Mouse (Mus musculus) hindbrain, embryonic 15.5 days (tissue): Measurements from ENCODE around the gene Robo2. TPM values are rescaled to one million over a fixed set of nuclear protein-coding genes. Genes with fewer than 3 reads are reported as not detected.
A peak's percentile ranks its signal among the peaks of the same experiment; 100 is the strongest.

Experiments
- ATAC-seq: fragments of 200-750 bp; cut with Nextera tagmentation; 2 replicates; pipeline ENCODE4 v1.8.0; 2017; ENCODE audit warnings: low read depth, moderate number of reproducible peaks, moderate TSS enrichment; ENCODE audit not compliant: low FRiP score
- H3K27ac ChIP-seq: fragments of 300-500 bp; sonication (generic); replicated peaks from 2 replicates; pipeline ENCODE4 v1.5.1; 2015; ENCODE audit warnings: mild to moderate bottlenecking, inconsistent platforms
- H3K27me3 ChIP-seq: fragments of 300-500 bp; sonication (generic); 2 replicates; pipeline ENCODE4 v1.6.1; 2015; ENCODE audit warnings: control low read depth, inconsistent platforms
- H3K36me3 ChIP-seq: fragments of 300-500 bp; sonication (generic); 2 replicates; pipeline ENCODE4 v1.6.1; 2015; ENCODE audit warnings: control low read depth, inconsistent platforms
- H3K4me1 ChIP-seq: fragments of 300-500 bp; sonication (generic); replicated peaks from 2 replicates; pipeline ENCODE4 v1.6.1; 2015; ENCODE audit warnings: control low read depth, inconsistent platforms
- H3K4me2 ChIP-seq: fragments of 300-500 bp; sonication (generic); 2 replicates; pipeline ENCODE4 v1.6.1; 2015; ENCODE audit warnings: moderate library complexity, mild to moderate bottlenecking, inconsistent platforms
- H3K4me3 ChIP-seq: fragments of 300-500 bp; sonication (generic); 2 replicates; pipeline ENCODE4 v1.5.1; 2015; ENCODE audit warnings: mild to moderate bottlenecking, inconsistent platforms
- H3K9ac ChIP-seq: fragments of 300-500 bp; sonication (generic); 2 replicates; pipeline ENCODE4 v1.6.1; 2015; ENCODE audit warnings: inconsistent platforms
- H3K9me3 ChIP-seq: fragments of 300-500 bp; sonication (generic); 2 replicates; pipeline ENCODE4 v1.6.1; 2016; ENCODE audit warnings: control low read depth, inconsistent platforms
- WGBS: fragments of 180-500 bp; shearing (Covaris S2); methylation state at CpG from one replicate; pipeline ENCODE4 v1.1.7; 2015; 5-methylcytosine and 5-hydroxymethylcytosine counted together
- polyA plus RNA-seq: library from polyadenylated mRNA; unstranded; fragments of >200 nt; fragmentation: Nextera tagmentation; extraction: Ambion mirVana; gene quantifications from 2 replicates; pipeline ENCODE4 v1.2.1, GENCODE M21; 2015

Robo2 gene
- 81.3 and 86.3 TPM in 2 replicates for polyA plus RNA-seq

- Histone ChIP-seq H3K9ac (peak within 1 kb of the TSS; percentile 77), H3K27ac (peak within 1 kb of the TSS; percentile 90), H3K9me3 (no peaks in the 10 kb centered on the region), H3K4me3 (peak within 1 kb of the TSS; percentile 74), H3K27me3 (no peaks in the 10 kb centered on the region), H3K4me2 (peak within 1 kb of the TSS; percentile 96), H3K4me1 (no peaks in the 10 kb centered on the region; the same call in 1 of the 2 replicates), H3K36me3 (no peaks in the 10 kb centered on the region)
- under 1% methylated on average over 43 of the region's 43 CpGs for WGBS
- ATAC-seq, result peak; percentile 86
Measured at GRCm38 (mm10) chr16:74411481-74412251, at the start of gene Robo2. TSS of gene Robo2 (minus strand) at chr16:74411825.

- no peak for ATAC-seq
- Histone ChIP-seq H3K27ac (no peak overlapping the region), H3K4me3 (no peak overlapping the region), H3K4me2 (no peak overlapping the region), H3K9ac (no peak overlapping the region), H3K9me3 (no peaks in the 10 kb centered on the region), H3K36me3 (no peaks in the 10 kb centered on the region), H3K4me1 (no peaks in the 10 kb centered on the region), H3K27me3 (no peaks in the 10 kb centered on the region)
- WGBS, result 80% methylated on average over 3 of the region's 3 CpGs
Measured at GRCm38 (mm10) chr16:74458138-74458537, 46.5 kb upstream of the Robo2 start.

- Histone ChIP-seq H3K4me1 (no peaks in the 10 kb centered on the region), H3K9me3 (no peaks in the 10 kb centered on the region), H3K27me3 (no peaks in the 10 kb centered on the region), H3K4me3 (no peak overlapping the region), H3K9ac (no peak overlapping the region), H3K36me3 (no peaks in the 10 kb centered on the region), H3K4me2 (no peak overlapping the region), H3K27ac (no peak overlapping the region)
- ATAC-seq, result no peak
- 85% methylated on average over 8 of the region's 8 CpGs for WGBS
Measured at GRCm38 (mm10) chr16:74457736-74458135, 46.1 kb upstream of the Robo2 start.

GRCm38 (mm10) chr16:74456808-74457470, 45.3 kb upstream of the Robo2 start:
- Histone ChIP-seq H3K4me1 (no peaks in the 10 kb centered on the region), H3K27me3 (no peaks in the 10 kb centered on the region), H3K27ac (no peak overlapping the region), H3K9me3 (no peaks in the 10 kb centered on the region), H3K9ac (no peak overlapping the region), H3K4me2 (no peak overlapping the region), H3K36me3 (no peaks in the 10 kb centered on the region), H3K4me3 (no peak overlapping the region)
- WGBS, result 59% methylated on average over 5 of the region's 5 CpGs
- ATAC-seq, result no peak

GRCm38 (mm10) chr16:74455179-74455578, 43.6 kb upstream of the Robo2 start:
- Histone ChIP-seq H3K27ac (no peak overlapping the region), H3K27me3 (no peaks in the 10 kb centered on the region), H3K9me3 (no peaks in the 10 kb centered on the region), H3K36me3 (no peaks in the 10 kb centered on the region), H3K4me3 (no peak overlapping the region), H3K9ac (no peak overlapping the region), H3K4me2 (no peak overlapping the region), H3K4me1 (no peaks in the 10 kb centered on the region)
- 26% methylated on average over 2 of the region's 2 CpGs for WGBS
- ATAC-seq, result no peak

GRCm38 (mm10) chr16:74448025-74448424, 36.4 kb upstream of the Robo2 start:
- Histone ChIP-seq H3K9me3 (no peaks in the 10 kb centered on the region), H3K9ac (no peak overlapping the region), H3K27me3 (no peaks in the 10 kb centered on the region), H3K36me3 (no peaks in the 10 kb centered on the region), H3K4me2 (no peak overlapping the region), H3K27ac (no peak overlapping the region), H3K4me1 (no peaks in the 10 kb centered on the region), H3K4me3 (no peak overlapping the region)
- ATAC-seq, result no peak
- WGBS, result 96% methylated on average over 4 of the region's 4 CpGs

GRCm38 (mm10) chr16:74427071-74427470, 15.4 kb upstream of the Robo2 start:
- ATAC-seq, result no peak
- Histone ChIP-seq H3K9ac (no peak overlapping the region), H3K27ac (no peak overlapping the region), H3K4me2 (no peak overlapping the region), H3K4me3 (no peak overlapping the region), H3K36me3 (no peaks in the 10 kb centered on the region), H3K9me3 (no peaks in the 10 kb centered on the region), H3K4me1 (no peaks in the 10 kb centered on the region), H3K27me3 (no peaks in the 10 kb centered on the region)
- WGBS, result 17% methylated on average over 2 of the region's 2 CpGs

- H3K9me3 ChIP-seq, result no peaks in the 10 kb centered on the region
- no peaks in the 10 kb centered on the region for H3K27me3 ChIP-seq
- H3K4me3 ChIP-seq, result no peak overlapping the region
- ATAC-seq, result no peak
- no peaks in the 10 kb centered on the region for H3K36me3 ChIP-seq
- no peaks in the 10 kb centered on the region for H3K4me1 ChIP-seq
- WGBS, result 51% methylated on average over 2 of the region's 2 CpGs
- no peak overlapping the region for H3K9ac ChIP-seq
- no peak overlapping the region for H3K27ac ChIP-seq
- no peak overlapping the region for H3K4me2 ChIP-seq
Measured at GRCm38 (mm10) chr16:74420324-74420723, 8.7 kb upstream of the Robo2 start.

- H3K4me3 ChIP-seq, result peak overlapping the region; percentile 74
- WGBS, result under 1% methylated on average over 20 of the region's 20 CpGs
- peak; percentile 58; the same call in 1 of the 2 replicates for ATAC-seq
- no peaks in the 10 kb centered on the region; the same call in 1 of the 2 replicates for H3K4me1 ChIP-seq
- peak overlapping the region; percentile 90 for H3K27ac ChIP-seq
- no peaks in the 10 kb centered on the region for H3K27me3 ChIP-seq
- peak overlapping the region; percentile 77 for H3K9ac ChIP-seq
- H3K36me3 ChIP-seq, result no peaks in the 10 kb centered on the region
- no peaks in the 10 kb centered on the region for H3K9me3 ChIP-seq
- H3K4me2 ChIP-seq, result peak overlapping the region; percentile 96
Measured at GRCm38 (mm10) chr16:74412471-74413291, 1.1 kb upstream of the Robo2 start.

GRCm38 (mm10) chr16:74411021-74411420, 604 bp downstream of the Robo2 start:
- Histone ChIP-seq H3K4me1 (no peaks in the 10 kb centered on the region; the same call in 1 of the 2 replicates), H3K4me2 (peak overlapping the region; percentile 96), H3K4me3 (peak overlapping the region; percentile 74), H3K27ac (peak overlapping the region; percentile 90), H3K9me3 (no peaks in the 10 kb centered on the region), H3K27me3 (no peaks in the 10 kb centered on the region), H3K36me3 (no peaks in the 10 kb centered on the region), H3K9ac (peak overlapping the region; percentile 77)
- ATAC-seq, result no peak
- under 1% methylated on average over 16 of the region's 16 CpGs for WGBS

- Histone ChIP-seq H3K4me1 (no peaks in the 10 kb centered on the region; the same call in 1 of the 2 replicates), H3K4me2 (peak overlapping the region; percentile 96), H3K9ac (peak overlapping the region; percentile 77), H3K36me3 (no peaks in the 10 kb centered on the region), H3K4me3 (peak overlapping the region; percentile 74), H3K27me3 (no peaks in the 10 kb centered on the region), H3K27ac (peak overlapping the region; percentile 90), H3K9me3 (no peaks in the 10 kb centered on the region)
- 16% methylated on average over 6 of the region's 6 CpGs for WGBS
- ATAC-seq, result peak; percentile 45; the same call in 1 of the 2 replicates
Measured at GRCm38 (mm10) chr16:74410125-74410524, 1.5 kb downstream of the Robo2 start.
